Mouse (Mus musculus): Measurements from ENCODE around the gene 4932438A13Rik. TPM values are rescaled to one million over a fixed set of nuclear protein-coding genes. Genes with fewer than 3 reads are reported as not detected.
A peak's percentile ranks its signal among the peaks of the same experiment; 100 is the strongest.

Gene 4932438A13Rik
- polyA plus RNA-seq, 1 experiment from 2014 or later = 30.5 TPM

GRCm38 (mm10) chr3:36840650-36841555 lies 22.0 kb upstream of the 4932438A13Rik start:
- no peak overlapping the region for H3K4me3 ChIP-seq (replicated peaks; ENCODE audit: low read depth, low read length)
- TF ChIP-seq CTCF (IDR thresholded peaks at IDR 0.05; ENCODE audit: low read depth) = peak; percentile 92
- 20% methylated on average over 11 of the region's 12 CpGs for WGBS
- no peaks in the 10 kb centered on the region for H3K9me3 ChIP-seq (replicated peaks; ENCODE audit: low read length)
- no peak overlapping the region for H3K9ac ChIP-seq (ENCODE audit: low read depth, low read length)
- ATAC-seq (replicated peaks; ENCODE audit: low FRiP score, low read depth) (peak; percentile 72; the same call in 1 of the 2 replicates), DNase-seq (ENCODE audit: low spot score) (peak; percentile 91)
- H3K27me3 ChIP-seq (ENCODE audit: insufficient read depth, low read length) = no peaks in the 10 kb centered on the region
- H3K4me2 ChIP-seq (ENCODE audit: low read length) = peak overlapping the region; percentile 28
- H3K27ac ChIP-seq = no peak overlapping the region
- H3K4me1 ChIP-seq (replicated peaks; ENCODE audit: insufficient read depth, low read length) = no peaks in the 10 kb centered on the region
- no peaks in the 10 kb centered on the region for H3K36me3 ChIP-seq (ENCODE audit: insufficient read depth, low read length)

- Histone ChIP-seq H3K4me2 (ENCODE audit: low read length) (peak overlapping the region; percentile 27; the same call in 1 of the 2 replicates), H3K4me1 (replicated peaks; ENCODE audit: insufficient read depth, low read length) (no peaks in the 10 kb centered on the region), H3K9me3 (replicated peaks; ENCODE audit: low read length) (no peaks in the 10 kb centered on the region), H3K27ac (no peak overlapping the region), H3K27me3 (ENCODE audit: insufficient read depth, low read length) (no peaks in the 10 kb centered on the region), H3K36me3 (ENCODE audit: insufficient read depth, low read length) (no peaks in the 10 kb centered on the region), H3K4me3 (replicated peaks; ENCODE audit: low read depth, low read length) (no peak overlapping the region), H3K9ac (ENCODE audit: low read depth, low read length) (no peak overlapping the region)
- peak; percentile 17; the same call in 1 of the 2 replicates for TF ChIP-seq CTCF (IDR thresholded peaks at IDR 0.05; ENCODE audit: low read depth)
- ATAC-seq (replicated peaks; ENCODE audit: low FRiP score, low read depth) (no peak), DNase-seq (ENCODE audit: low spot score) (peak; percentile 37)
- whole genome bisulfite sequencing = 35% methylated on average over 10 of the region's 10 CpGs
Measured at GRCm38 (mm10) chr3:36853733-36854440, 9.0 kb upstream of the 4932438A13Rik start.

DNA sequence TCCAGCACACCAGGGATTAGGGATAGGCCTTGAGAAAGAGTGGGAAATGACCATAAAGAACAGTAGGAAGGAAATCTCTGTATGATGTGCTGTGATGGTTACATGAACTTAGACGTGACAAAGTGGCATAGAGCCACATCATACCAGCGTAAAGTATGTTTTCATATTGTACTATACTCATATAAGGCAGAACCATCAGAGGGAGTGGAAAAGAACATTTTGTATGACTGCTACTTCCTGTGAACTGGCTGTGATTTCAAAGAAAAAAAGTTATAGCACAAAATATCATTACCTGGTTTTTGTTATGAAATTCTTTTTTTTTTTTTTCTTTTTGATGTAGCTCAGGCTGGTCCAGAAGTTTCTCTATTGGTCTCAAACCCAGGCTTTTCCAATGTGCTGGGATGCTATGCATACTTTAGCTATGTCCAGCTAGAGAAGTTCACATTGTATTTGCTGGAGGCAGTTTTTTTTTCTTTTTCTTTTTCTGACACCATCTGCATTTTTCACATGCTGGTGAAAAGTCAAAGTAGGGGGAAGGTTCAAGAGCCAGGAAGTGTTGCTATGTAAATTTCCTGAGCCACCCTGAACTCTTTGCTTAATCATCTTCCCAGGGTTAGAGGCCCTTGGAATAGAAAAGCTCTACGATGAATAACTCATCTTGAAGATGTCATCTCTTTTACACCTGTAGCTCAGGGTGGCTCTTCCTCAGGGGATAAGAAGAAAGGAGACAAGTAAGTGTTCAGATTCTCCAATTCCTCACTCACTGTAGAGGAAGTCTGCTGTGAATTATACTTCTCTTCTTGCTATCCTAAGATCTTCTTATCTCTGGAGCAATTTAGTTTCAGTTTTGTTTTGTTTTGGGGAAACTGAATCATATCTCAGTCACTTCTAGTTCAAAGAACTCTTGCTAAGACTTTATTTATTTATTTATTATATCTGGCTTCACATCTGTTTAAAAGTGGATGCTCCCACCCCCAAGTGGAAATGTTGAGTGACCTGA lies 1.2 kb upstream of the 4932438A13Rik start:
- 0 out of 2 replicates have a peak, but pooled peaks cover 3% of the 10 kb centered on the region for H3K4me1 ChIP-seq (replicated peaks; ENCODE audit: insufficient read depth, low read length)
- no peaks in the 10 kb centered on the region for H3K27me3 ChIP-seq (ENCODE audit: insufficient read depth, low read length)
- no peak for TF ChIP-seq CTCF (IDR thresholded peaks at IDR 0.05; ENCODE audit: low read depth)
- H3K4me3 ChIP-seq (replicated peaks; ENCODE audit: low read depth, low read length) = no peak overlapping the region
- no peak for ATAC-seq (replicated peaks; ENCODE audit: low FRiP score, low read depth)
- 0 out of 2 replicates have a peak, but pooled peaks cover 4% of the 10 kb centered on the region for H3K36me3 ChIP-seq (ENCODE audit: insufficient read depth, low read length)
- no peak overlapping the region; the same call in 1 of the 2 replicates for H3K4me2 ChIP-seq (ENCODE audit: low read length)
- H3K27ac ChIP-seq = no peak overlapping the region
- WGBS = 85% methylated on average over 3 of the region's 3 CpGs
- DNase-seq (ENCODE audit: low spot score) = peak; percentile 8
- H3K9ac ChIP-seq (ENCODE audit: low read depth, low read length) = no peak overlapping the region
- H3K9me3 ChIP-seq (replicated peaks; ENCODE audit: low read length) = no peaks in the 10 kb centered on the region

DNA sequence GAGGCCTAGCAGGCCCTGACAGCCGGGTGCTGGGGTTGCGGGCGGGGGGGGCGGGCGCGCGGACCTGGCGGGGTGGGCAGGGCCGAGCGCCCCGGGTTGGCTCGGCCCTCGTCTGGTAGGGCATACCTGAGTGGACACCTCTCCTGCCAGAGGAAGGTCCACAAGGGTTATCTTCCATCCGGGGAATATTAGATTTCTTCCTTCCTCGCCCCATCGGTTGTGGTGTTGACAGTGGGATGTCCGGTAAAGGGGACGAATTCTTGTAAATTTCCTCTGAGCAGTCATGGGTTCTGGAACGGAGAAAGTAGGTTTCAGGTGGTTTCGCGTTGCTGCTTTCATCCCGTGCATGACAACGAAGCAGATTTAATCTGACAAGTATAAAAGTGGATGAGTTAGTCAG lies 523 bp downstream of the 4932438A13Rik start:
- DNase-seq (ENCODE audit: low spot score) = peak; percentile 32
- H3K27ac ChIP-seq = peak overlapping the region; percentile 85

GRCm38 (mm10) chr3:36863881-36864280 lies 977 bp downstream of the 4932438A13Rik start:
- Histone ChIP-seq H3K27me3 (ENCODE audit: insufficient read depth, low read length) (no peaks in the 10 kb centered on the region), H3K36me3 (ENCODE audit: insufficient read depth, low read length) (0 out of 2 replicates have a peak, but pooled peaks cover 4% of the 10 kb centered on the region), H3K4me1 (replicated peaks; ENCODE audit: insufficient read depth, low read length) (0 out of 2 replicates have a peak, but pooled peaks cover 3% of the 10 kb centered on the region), H3K27ac (0 out of 2 replicates have a peak overlapping the region, but pooled peaks have one; percentile 85), H3K9me3 (replicated peaks; ENCODE audit: low read length) (no peaks in the 10 kb centered on the region), H3K9ac (ENCODE audit: low read depth, low read length) (peak overlapping the region; percentile 89; the same call in 1 of the 2 replicates), H3K4me3 (replicated peaks; ENCODE audit: low read depth, low read length) (peak overlapping the region; percentile 87), H3K4me2 (ENCODE audit: low read length) (peak overlapping the region; percentile 77)
- no peak for TF ChIP-seq CTCF (IDR thresholded peaks at IDR 0.05; ENCODE audit: low read depth)
- ATAC-seq (replicated peaks; ENCODE audit: low FRiP score, low read depth) = no peak
- no peak for DNase-seq (ENCODE audit: low spot score)
- 56% methylated on average over 4 of the region's 4 CpGs for WGBS

More for the DNA sequence above, 523 bp downstream of the 4932438A13Rik start:
- peak; percentile 64 for ATAC-seq (replicated peaks; ENCODE audit: low FRiP score, low read depth)
- 0 out of 2 replicates have a peak, but pooled peaks cover 4% of the 10 kb centered on the region for H3K36me3 ChIP-seq (ENCODE audit: insufficient read depth, low read length)
- H3K4me2 ChIP-seq (ENCODE audit: low read length) = peak overlapping the region; percentile 77
- peak overlapping the region; percentile 87 for H3K4me3 ChIP-seq (replicated peaks; ENCODE audit: low read depth, low read length)
- H3K9me3 ChIP-seq (replicated peaks; ENCODE audit: low read length) = no peaks in the 10 kb centered on the region
- peak overlapping the region; percentile 89 for H3K9ac ChIP-seq (ENCODE audit: low read depth, low read length)
- 0 out of 2 replicates have a peak, but pooled peaks cover 3% of the 10 kb centered on the region for H3K4me1 ChIP-seq (replicated peaks; ENCODE audit: insufficient read depth, low read length)
- no peak for TF ChIP-seq CTCF (IDR thresholded peaks at IDR 0.05; ENCODE audit: low read depth)
- 3% methylated on average over 17 of the region's 23 CpGs for WGBS
- no peaks in the 10 kb centered on the region for H3K27me3 ChIP-seq (ENCODE audit: insufficient read depth, low read length)
